In the genomic region with DNA sequence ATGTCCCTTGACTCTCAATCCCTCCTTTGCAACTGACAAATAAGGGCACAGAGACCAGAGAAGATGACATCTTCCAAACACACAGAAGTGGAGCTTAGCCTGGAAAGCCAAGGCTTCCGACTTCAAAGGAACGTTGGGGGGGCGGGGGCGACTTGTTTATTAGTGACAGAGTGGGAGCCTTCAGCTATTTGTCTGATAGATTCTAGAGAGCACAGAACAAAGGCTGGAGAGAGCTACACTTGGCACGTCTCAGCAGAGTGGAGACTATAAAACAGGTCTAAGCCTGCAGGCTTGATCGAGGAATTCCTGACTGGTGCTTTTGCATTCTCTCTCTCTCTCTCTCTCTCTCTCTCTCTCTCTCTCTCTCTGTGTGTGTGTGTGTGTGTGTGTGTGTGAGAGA, we compare ENCODE assay signal across 16 mouse cellular contexts. TPM values are rescaled to one million over a fixed set of nuclear protein-coding genes. Genes with fewer than 3 reads are reported as not detected.
DNase-seq lines count a peak whose midpoint lies in the region; ATAC-seq and TF ChIP-seq lines count a peak whose summit lies in the region.
"Had no signal": no experiment of that assay in that cellular context is flagged by ENCODE, and none has a peak within 500 bp of the region (broad histone marks: within the 10 kb centered on the region; RNA-seq: fewer than 3 reads in every experiment).

No protein-coding gene starts in this region.

- peak; percentile 53 for DNase-seq in adrenal gland, postnatal 10 days
- no peak for DNase-seq in adrenal gland, adult 18-20 months (ENCODE audit: low spot score in 2 of 2)
- DNase-seq in liver, embryonic 13.5 days = no peak
- peak; percentile 39 to 64 for DNase-seq in urinary bladder, postnatal 4 days (ENCODE audit: low spot score in 2 of 2)
- no peak for DNase-seq in urinary bladder, postnatal 10 days (ENCODE audit: low spot score)
- DNase-seq in left cerebral cortex, adult 2 months (ENCODE audit: extremely low spot score in 1 of 2, low spot score in 2 of 2) = no peak
- DNase-seq: cerebellum, postnatal 25 days; spleen, adult 18-20 months had no signal

- no peaks in the 10 kb centered on the region for H3K9me3 ChIP-seq in liver, embryonic 13.5 days (replicated peaks)
- no peaks in the 10 kb centered on the region for H3K9me3 ChIP-seq in liver, embryonic 12.5 days (replicated peaks)
- no peaks in the 10 kb centered on the region for H3K9me3 ChIP-seq in hindbrain, embryonic 13.5 days
- H3K9me3 ChIP-seq: heart, embryonic 15.5 days; intestine, embryonic 15.5 days had no signal

- H3K4me2 ChIP-seq in liver, embryonic 13.5 days = no peak overlapping the region
- H3K4me2 ChIP-seq in liver, embryonic 12.5 days = no peak overlapping the region
- no peak overlapping the region for H3K4me2 ChIP-seq in hindbrain, embryonic 13.5 days
- H3K4me2 ChIP-seq: heart, embryonic 15.5 days; intestine, embryonic 15.5 days; liver, embryonic 11.5 days had no signal

- 0 out of 2 replicates have a peak overlapping the region, but pooled peaks have one; percentile 3 for H3K27ac ChIP-seq in liver, embryonic 13.5 days
- H3K27ac ChIP-seq in liver, embryonic 12.5 days = no peak overlapping the region
- H3K27ac ChIP-seq in hindbrain, embryonic 13.5 days = no peak overlapping the region
- no peak overlapping the region for H3K27ac ChIP-seq in left cerebral cortex, adult 2 months
- H3K27ac ChIP-seq: heart, embryonic 15.5 days; intestine, embryonic 15.5 days; layer of hippocampus, adult 2 months had no signal

- no peak for TF ChIP-seq CTCF in left cerebral cortex, adult 2 months (IDR thresholded peaks at IDR 0.05)

- WGBS in liver, embryonic 13.5 days (ENCODE audit: insufficient replicate concordance) = 48% methylated on average over 6 of the region's 6 CpGs
- 53% methylated on average over 6 of the region's 6 CpGs for WGBS in liver, embryonic 12.5 days (ENCODE audit: insufficient replicate concordance)
- WGBS in hindbrain, embryonic 13.5 days = 57% methylated on average over 6 of the region's 6 CpGs

- no peaks in the 10 kb centered on the region for H3K36me3 ChIP-seq in liver, embryonic 13.5 days
- no peaks in the 10 kb centered on the region for H3K36me3 ChIP-seq in liver, embryonic 12.5 days
- H3K36me3 ChIP-seq in hindbrain, embryonic 13.5 days = no peaks in the 10 kb centered on the region
- H3K36me3 ChIP-seq: heart, embryonic 15.5 days; intestine, embryonic 15.5 days had no signal

- no peak for ATAC-seq in liver, embryonic 13.5 days (ENCODE audit: low read depth)
- no peak for ATAC-seq in liver, embryonic 12.5 days
- no peak for ATAC-seq in hindbrain, embryonic 13.5 days (ENCODE audit: low FRiP score)
- ATAC-seq: intestine, embryonic 15.5 days had no signal

- H3K27me3 ChIP-seq in liver, embryonic 13.5 days = no peaks in the 10 kb centered on the region
- H3K27me3 ChIP-seq in liver, embryonic 12.5 days (replicated peaks) = no peaks in the 10 kb centered on the region; the same call in 1 of the 2 replicates
- no peaks in the 10 kb centered on the region for H3K27me3 ChIP-seq in hindbrain, embryonic 13.5 days
- H3K27me3 ChIP-seq: heart, embryonic 15.5 days; intestine, embryonic 15.5 days had no signal

- H3K4me1 ChIP-seq in liver, embryonic 13.5 days (replicated peaks) = peaks cover 77% of the 10 kb centered on the region
- peaks cover 77% of the 10 kb centered on the region for H3K4me1 ChIP-seq in liver, embryonic 12.5 days
- H3K4me1 ChIP-seq in hindbrain, embryonic 13.5 days (replicated peaks) = peaks cover 5% of the 10 kb centered on the region

- H3K9ac ChIP-seq in liver, embryonic 13.5 days = no peak overlapping the region
- no peak overlapping the region for H3K9ac ChIP-seq in liver, embryonic 12.5 days
- H3K9ac ChIP-seq in hindbrain, embryonic 13.5 days = no peak overlapping the region
- H3K9ac ChIP-seq: heart, embryonic 15.5 days; intestine, embryonic 15.5 days had no signal

- no peak overlapping the region for H3K4me3 ChIP-seq in liver, embryonic 13.5 days (replicated peaks)
- H3K4me3 ChIP-seq in liver, embryonic 12.5 days = no peak overlapping the region
- H3K4me3 ChIP-seq in hindbrain, embryonic 13.5 days = no peak overlapping the region
- H3K4me3 ChIP-seq in left cerebral cortex, adult 2 months = no peak overlapping the region
- H3K4me3 ChIP-seq: heart, embryonic 15.5 days; intestine, embryonic 15.5 days; layer of hippocampus, adult 2 months had no signal

- intact Hi-C loops in left cerebral cortex, adult 2 months (cut with DNase I) = no loop called here

RNA-seq across cellular contexts. Expression of a gene that starts 3.1 kb away (rescaled TPM):
- total RNA-seq in adrenal gland, postnatal 10 days (2021) = 10 to 100 TPM; 56.8 to 66.6 TPM
- total RNA-seq in adrenal gland, adult 18-20 months (2021) = 10 to 100 TPM; 73.9 to 83.4 TPM
- 12.5 and 15.6 TPM in 2 replicates for polyA plus RNA-seq in liver, embryonic 13.5 days (2015; fragmentation: Nextera tagmentation; extraction: Ambion mirVana)
- 18.5 and 18.6 TPM in 2 replicates for polyA plus RNA-seq in liver, embryonic 12.5 days (2016; fragmentation: Nextera tagmentation; extraction: Ambion mirVana)
- polyA plus RNA-seq in hindbrain, embryonic 13.5 days (2015; fragmentation: Nextera tagmentation; extraction: Ambion mirVana) = 66.2 and 66.8 TPM in 2 replicates
- total RNA-seq in left cerebral cortex, adult 2 months (2021) = 10 to 100 TPM; 21.8 to 23.1 TPM

RNA-seq across cellular contexts. Expression of a gene that starts 21.1 kb away (rescaled TPM):
- total RNA-seq in adrenal gland, postnatal 10 days (2021) = not detected
- total RNA-seq in adrenal gland, adult 18-20 months (2021) = not detected
- not detected in 2 replicates for polyA plus RNA-seq in liver, embryonic 13.5 days (2015; fragmentation: Nextera tagmentation; extraction: Ambion mirVana)
- not detected in 2 replicates for polyA plus RNA-seq in liver, embryonic 12.5 days (2016; fragmentation: Nextera tagmentation; extraction: Ambion mirVana)
- 0.19 TPM in 1 of 2 replicates, not detected in the other for polyA plus RNA-seq in hindbrain, embryonic 13.5 days (2015; fragmentation: Nextera tagmentation; extraction: Ambion mirVana)
- total RNA-seq in left cerebral cortex, adult 2 months (2021) = 1 to 10 TPM in 1 of 2 experiments, under 1 TPM in 1; 0.54 to 1.3 TPM
- total RNA-seq: megakaryocyte-erythroid progenitor cell, adult 5-6 weeks; neutrophil, adult 5-6 weeks had no signal
- polyA plus RNA-seq: intestine, embryonic 15.5 days; liver, embryonic 11.5 days had no signal

Comparison
In these comparisons a context has a peak if more than half of its experiments do, and no peak if none do; other contexts are left out.
1. DNase-seq: peak in adrenal gland, postnatal 10 days (single experiment) and urinary bladder, postnatal 4 days (2 of 2); none in adrenal gland, adult 18-20 months (0 of 2), liver, embryonic 13.5 days (single experiment), urinary bladder, postnatal 10 days (single experiment) and left cerebral cortex, adult 2 months (0 of 2).